ENCODE assay signal across 10 mouse cellular contexts in the genomic region with DNA sequence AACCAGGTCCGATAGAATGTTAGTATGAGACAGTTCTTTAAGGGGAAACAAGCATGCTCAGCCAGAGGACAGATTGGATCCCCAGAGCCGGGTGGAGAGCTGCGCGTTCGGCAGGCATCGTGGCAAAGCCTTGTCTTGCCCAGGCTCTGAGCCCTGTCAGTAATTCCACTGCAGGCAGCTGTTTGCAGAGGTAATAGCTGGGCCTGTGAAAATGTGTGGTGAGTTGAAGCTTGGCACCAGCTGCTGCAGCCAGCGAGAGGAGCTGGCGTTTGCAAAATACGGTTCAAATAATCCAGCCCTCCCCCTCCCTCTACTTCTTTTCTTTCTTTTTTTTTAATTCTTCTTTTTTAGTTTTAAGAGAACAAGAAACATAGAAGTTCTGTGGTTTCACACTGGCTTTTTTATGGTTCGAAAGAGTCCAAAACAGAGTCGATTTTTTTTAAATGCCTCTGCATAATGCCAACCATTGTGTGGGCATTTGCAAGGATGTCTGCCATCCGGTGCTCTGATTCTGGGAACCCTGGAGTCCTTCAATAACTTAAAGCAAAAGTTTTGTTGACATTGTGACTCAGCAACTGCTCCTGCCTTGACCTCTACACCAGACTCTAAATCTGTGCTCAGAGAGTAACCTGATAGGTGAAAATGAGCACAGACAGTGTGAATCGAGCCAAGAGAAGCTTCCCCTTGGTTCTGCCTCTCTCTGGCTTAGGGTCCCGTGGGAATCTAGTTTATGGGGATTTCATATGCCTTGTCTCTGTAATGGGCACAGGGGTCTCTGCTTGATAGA.
A peak's percentile ranks its signal among the peaks of the same experiment; 100 is the strongest.
DNase-seq lines count a peak whose midpoint lies in the region; ATAC-seq and TF ChIP-seq lines count a peak whose summit lies in the region.
"Had no signal": no experiment of that assay in that cellular context is flagged by ENCODE, and none has a peak within 500 bp of the region (broad histone marks: within the 10 kb centered on the region; RNA-seq: fewer than 3 reads in every experiment).

No protein-coding gene starts in this region.

- ATAC-seq in forebrain, embryonic 15.5 days (replicated peaks) = no peak
- no peak for ATAC-seq in forebrain, embryonic 12.5 days (ENCODE audit: low FRiP score)
- no peak for ATAC-seq in midbrain, embryonic 14.5 days (ENCODE audit: low FRiP score, low TSS enrichment)
- ATAC-seq in midbrain, embryonic 15.5 days (replicated peaks) = no peak
- ATAC-seq in stomach, postnatal 0 days (ENCODE audit: low FRiP score, low TSS enrichment) = peak; percentile 90

- WGBS in forebrain, embryonic 15.5 days = 54% methylated on average over 14 of the region's 14 CpGs
- WGBS in forebrain, embryonic 12.5 days = 66% methylated on average over 14 of the region's 14 CpGs
- WGBS in midbrain, embryonic 14.5 days = 74% methylated on average over 14 of the region's 14 CpGs
- 62% methylated on average over 14 of the region's 14 CpGs for WGBS in midbrain, embryonic 15.5 days
- 50% methylated on average over 14 of the region's 14 CpGs for WGBS in stomach, postnatal 0 days

- peak; percentile 33 for DNase-seq in midbrain, embryonic 14.5 days
- DNase-seq in gastrocnemius, postnatal 10 days = peak; percentile 16
- DNase-seq in stomach, postnatal 0 days (ENCODE audit: low spot score) = peak; percentile 36
- DNase-seq in heart, adult 18-20 months = no peak
- no peak for DNase-seq in kidney, postnatal 14 days
- DNase-seq: cerebellum, adult 11-12 months had no signal

- TF ChIP-seq EP300 in stomach, postnatal 0 days (optimal IDR thresholded peaks at IDR 0.05) = no peak

- H3K9ac ChIP-seq in forebrain, embryonic 15.5 days (replicated peaks) = no peak overlapping the region
- no peak overlapping the region for H3K9ac ChIP-seq in forebrain, embryonic 12.5 days
- H3K9ac ChIP-seq in midbrain, embryonic 14.5 days (replicated peaks; ENCODE audit: low read length) = no peak overlapping the region
- H3K9ac ChIP-seq in midbrain, embryonic 15.5 days = no peak overlapping the region
- H3K9ac ChIP-seq in stomach, postnatal 0 days (ENCODE audit: low read length) = no peak overlapping the region
- H3K9ac ChIP-seq: neural tube, embryonic 12.5 days had no signal

- H3K4me3 ChIP-seq in forebrain, embryonic 15.5 days = no peak overlapping the region
- H3K4me3 ChIP-seq in forebrain, embryonic 12.5 days (replicated peaks) = no peak overlapping the region
- no peak overlapping the region for H3K4me3 ChIP-seq in midbrain, embryonic 14.5 days (replicated peaks; ENCODE audit: low read depth, low read length)
- H3K4me3 ChIP-seq in midbrain, embryonic 15.5 days = no peak overlapping the region
- H3K4me3 ChIP-seq in stomach, postnatal 0 days (ENCODE audit: low read depth, low read length) = no peak overlapping the region
- H3K4me3 ChIP-seq: neural tube, embryonic 12.5 days had no signal

- 0 out of 2 replicates have a peak overlapping the region, but pooled peaks have one; percentile 27 for H3K27ac ChIP-seq in forebrain, embryonic 15.5 days (replicated peaks)
- no peak overlapping the region for H3K27ac ChIP-seq in forebrain, embryonic 12.5 days
- no peak overlapping the region for H3K27ac ChIP-seq in midbrain, embryonic 14.5 days (replicated peaks; ENCODE audit: low read depth, low read length)
- H3K27ac ChIP-seq in midbrain, embryonic 15.5 days = no peak overlapping the region
- no peak overlapping the region for H3K27ac ChIP-seq in stomach, postnatal 0 days (replicated peaks)
- H3K27ac ChIP-seq: neural tube, embryonic 12.5 days had no signal

- no peaks in the 10 kb centered on the region for H3K27me3 ChIP-seq in forebrain, embryonic 15.5 days
- H3K27me3 ChIP-seq in forebrain, embryonic 12.5 days = peaks cover 5% of the 10 kb centered on the region
- H3K27me3 ChIP-seq in midbrain, embryonic 14.5 days (ENCODE audit: control insufficient read depth, insufficient read depth, low read length) = no peaks in the 10 kb centered on the region
- H3K27me3 ChIP-seq in midbrain, embryonic 15.5 days (replicated peaks) = no peaks in the 10 kb centered on the region
- no peaks in the 10 kb centered on the region for H3K27me3 ChIP-seq in stomach, postnatal 0 days (ENCODE audit: control insufficient read depth, insufficient read depth, low read length)
- H3K27me3 ChIP-seq: neural tube, embryonic 12.5 days had no signal

- H3K36me3 ChIP-seq in forebrain, embryonic 15.5 days = no peaks in the 10 kb centered on the region
- no peaks in the 10 kb centered on the region for H3K36me3 ChIP-seq in forebrain, embryonic 12.5 days (replicated peaks)
- no peaks in the 10 kb centered on the region for H3K36me3 ChIP-seq in midbrain, embryonic 14.5 days (ENCODE audit: control insufficient read depth, insufficient read depth, low read length)
- no peaks in the 10 kb centered on the region for H3K36me3 ChIP-seq in midbrain, embryonic 15.5 days (replicated peaks)
- no peaks in the 10 kb centered on the region for H3K36me3 ChIP-seq in stomach, postnatal 0 days (ENCODE audit: control insufficient read depth, insufficient read depth, low read length)
- H3K36me3 ChIP-seq: neural tube, embryonic 12.5 days had no signal

- TF ChIP-seq CTCF in stomach, postnatal 0 days (IDR thresholded peaks at IDR 0.05; ENCODE audit: low read depth) = no peak

- no peaks in the 10 kb centered on the region for H3K9me3 ChIP-seq in forebrain, embryonic 15.5 days
- H3K9me3 ChIP-seq in forebrain, embryonic 12.5 days = 0 out of 2 replicates have a peak, but pooled peaks cover 1% of the 10 kb centered on the region
- H3K9me3 ChIP-seq in midbrain, embryonic 14.5 days (ENCODE audit: control insufficient read depth, low read length) = no peaks in the 10 kb centered on the region; the same call in 1 of the 2 replicates
- no peaks in the 10 kb centered on the region for H3K9me3 ChIP-seq in midbrain, embryonic 15.5 days
- H3K9me3 ChIP-seq in stomach, postnatal 0 days (ENCODE audit: control insufficient read depth, low read length) = no peaks in the 10 kb centered on the region
- H3K9me3 ChIP-seq: neural tube, embryonic 12.5 days had no signal

- H3K4me1 ChIP-seq in forebrain, embryonic 15.5 days = peaks cover 21% of the 10 kb centered on the region
- H3K4me1 ChIP-seq in forebrain, embryonic 12.5 days = peaks cover 9% of the 10 kb centered on the region
- H3K4me1 ChIP-seq in midbrain, embryonic 14.5 days (ENCODE audit: control insufficient read depth, insufficient read depth, low read length) = no peaks in the 10 kb centered on the region
- H3K4me1 ChIP-seq in midbrain, embryonic 15.5 days = peaks cover 6% of the 10 kb centered on the region; the same call in 1 of the 2 replicates
- H3K4me1 ChIP-seq in stomach, postnatal 0 days (replicated peaks; ENCODE audit: control insufficient read depth, insufficient read depth) = peaks cover 4% of the 10 kb centered on the region; the same call in 1 of the 2 replicates

- H3K4me2 ChIP-seq in forebrain, embryonic 15.5 days (replicated peaks) = no peak overlapping the region
- H3K4me2 ChIP-seq in forebrain, embryonic 12.5 days = no peak overlapping the region
- H3K4me2 ChIP-seq in midbrain, embryonic 14.5 days (ENCODE audit: low read length) = no peak overlapping the region
- no peak overlapping the region for H3K4me2 ChIP-seq in midbrain, embryonic 15.5 days
- H3K4me2 ChIP-seq in stomach, postnatal 0 days (replicated peaks; ENCODE audit: low read depth) = no peak overlapping the region
- H3K4me2 ChIP-seq: neural tube, embryonic 12.5 days had no signal

Comparison
In these comparisons a context has a peak if more than half of its experiments do, and no peak if none do; other contexts are left out.
1. DNase-seq: peak in midbrain, embryonic 14.5 days (single experiment), gastrocnemius, postnatal 10 days (single experiment) and stomach, postnatal 0 days (single experiment); none in heart, adult 18-20 months (0 of 2) and kidney, postnatal 14 days (single experiment).